Mouse (Mus musculus) MEL (cell line): ENCODE results near the gene Tlk2. TPM values are rescaled to one million over a fixed set of nuclear protein-coding genes. Genes with fewer than 3 reads are reported as not detected.

Source experiments
- DNase-seq: peaks from one replicate; pipeline ENCODE4 v3.0.0; 2011; ENCODE audit warnings: low read depth, low spot score
- H3K27ac ChIP-seq: 2 replicates; pipeline ENCODE4 v1.5.1; 2012; ENCODE audit warnings: low read depth, mild to moderate bottlenecking, control low read depth, low read length, moderate library complexity; ENCODE audit not compliant: control insufficient read depth
- H3K27me3 ChIP-seq, 2 experiments: fragments of 150-350 bp in 1 of 2; sonication (generic) in 1 of 2; 2 replicates each; pipeline ENCODE4 v1.6.1; 2012; ENCODE audit warnings: low read length in 2 of 2, mild to moderate bottlenecking in 2 of 2, improper control_type of control experiment in 1 of 2, moderate library complexity in 1 of 2; ENCODE audit not compliant: insufficient read depth in 2 of 2, control insufficient read depth in 1 of 2
- H3K36me3 ChIP-seq, 2 experiments: 2 replicates each; pipeline ENCODE4 v1.6.1; 2012 to 2014; ENCODE audit warnings: low read length in 2 of 2, improper control_type of control experiment in 1 of 2, inconsistent platforms in 1 of 2, mild to moderate bottlenecking in 1 of 2; ENCODE audit not compliant: insufficient read depth in 2 of 2, control insufficient read depth in 1 of 2
- H3K4me1 ChIP-seq, 2 experiments: fragments of 150-350 bp in 1 of 2; sonication (generic) in 1 of 2; 2 replicates each; pipeline ENCODE4 v1.6.1; 2012; ENCODE audit warnings: low read length in 2 of 2, improper control_type of control experiment in 1 of 2, mild to moderate bottlenecking in 1 of 2; ENCODE audit not compliant: insufficient read depth in 2 of 2, control insufficient read depth in 1 of 2
- H3K4me3 ChIP-seq, 2 experiments: fragments of 150-350 bp in 1 of 2; sonication (generic) in 1 of 2; 2 replicates each; pipeline ENCODE4 v1.5.1; 2012; ENCODE audit warnings: low read depth in 2 of 2, low read length in 2 of 2, mild to moderate bottlenecking in 2 of 2, moderate library complexity in 2 of 2, control low read depth in 1 of 2, improper control_type of control experiment in 1 of 2; ENCODE audit not compliant: control insufficient read depth in 1 of 2, insufficient read depth in 1 of 2
- H3K79me2 ChIP-seq: 2 replicates; pipeline ENCODE4 v1.6.1; 2012; ENCODE audit warnings: mild to moderate bottlenecking, low read length, moderate library complexity; ENCODE audit not compliant: control insufficient read depth, poor library complexity, insufficient read depth
- H3K9ac ChIP-seq: 2 replicates; pipeline ENCODE4 v1.6.1; 2012; ENCODE audit warnings: low read depth, mild to moderate bottlenecking, control low read depth, low read length, moderate library complexity; ENCODE audit not compliant: control insufficient read depth, poor library complexity, severe bottlenecking
- H3K9me3 ChIP-seq: fragments of 150-350 bp; sonication (generic); replicated peaks from 2 replicates; pipeline ENCODE4 v1.6.1; 2012; ENCODE audit warnings: mild to moderate bottlenecking, low read length, improper control_type of control experiment, moderate library complexity; ENCODE audit not compliant: insufficient read depth
- ELF1 ChIP-seq: IDR thresholded peaks from 2 replicates; pipeline ENCODE4 v1.6.1; 2014; ENCODE audit warnings: low read depth, mild to moderate bottlenecking, inconsistent platforms, low read length, improper control_type of control experiment, moderate library complexity
- EP300 ChIP-seq, 2 experiments: IDR thresholded peaks; 2 replicates each; pipeline ENCODE4 v1.6.1; 2011; ENCODE audit warnings: improper control_type of control experiment in 2 of 2, low read length in 2 of 2, low read depth in 1 of 2, mild to moderate bottlenecking in 1 of 2
- ETS1 ChIP-seq: IDR thresholded peaks from 2 replicates; pipeline ENCODE4 v1.6.1; 2012; ENCODE audit warnings: low read depth, mild to moderate bottlenecking, inconsistent platforms, low read length, improper control_type of control experiment, moderate library complexity
- HCFC1 ChIP-seq: IDR thresholded peaks from 2 replicates; pipeline ENCODE4 v1.6.1; 2012; ENCODE audit warnings: low read depth, mild to moderate bottlenecking, inconsistent platforms, low read length, improper control_type of control experiment, moderate library complexity
- JUND ChIP-seq: IDR thresholded peaks from 2 replicates; pipeline ENCODE4 v1.6.1; 2011; ENCODE audit warnings: low read depth, mild to moderate bottlenecking, improper control_type of control experiment, low read length
- KAT2A ChIP-seq: conservative IDR thresholded peaks from 2 replicates; pipeline ENCODE4 v1.6.1; 2012; ENCODE audit warnings: low read depth, low read length, improper control_type of control experiment, inconsistent platforms
- MAFK ChIP-seq: IDR thresholded peaks from 2 replicates; pipeline ENCODE4 v1.6.1; 2011; ENCODE audit warnings: low read depth, mild to moderate bottlenecking, low read length, improper control_type of control experiment, borderline replicate concordance
- MAZ ChIP-seq: IDR thresholded peaks from 2 replicates; pipeline ENCODE4 v1.6.1; 2012; ENCODE audit warnings: low read depth, mild to moderate bottlenecking, inconsistent platforms, low read length, improper control_type of control experiment
- MEF2A ChIP-seq: IDR thresholded peaks from 2 replicates; pipeline ENCODE4 v1.6.1; 2014; ENCODE audit warnings: low read depth, mild to moderate bottlenecking, inconsistent platforms, low read length, improper control_type of control experiment; ENCODE audit not compliant: poor library complexity, insufficient replicate concordance, severe bottlenecking; ENCODE audit errors: extremely low read depth
- MYB ChIP-seq: IDR thresholded peaks from 2 replicates; pipeline ENCODE4 v1.6.1; 2011; ENCODE audit warnings: mild to moderate bottlenecking, low read depth, low read length, improper control_type of control experiment
- MYC ChIP-seq: IDR thresholded peaks from 2 replicates; pipeline ENCODE4 v1.6.1; 2011; ENCODE audit warnings: low read depth, mild to moderate bottlenecking, low read length, improper control_type of control experiment, moderate library complexity
- NELFE ChIP-seq: IDR thresholded peaks from 2 replicates; pipeline ENCODE4 v1.6.1; 2011; ENCODE audit warnings: low read depth, low read length, improper control_type of control experiment
- NRF1 ChIP-seq: IDR thresholded peaks from 2 replicates; pipeline ENCODE4 v1.6.1; 2014; ENCODE audit warnings: low read depth, mild to moderate bottlenecking, inconsistent platforms, low read length, improper control_type of control experiment, moderate library complexity; ENCODE audit not compliant: poor library complexity, insufficient read depth, severe bottlenecking
- POLR2A ChIP-seq, 2 experiments: IDR thresholded peaks; 2 replicates each; pipeline ENCODE4 v1.6.1; 2011 to 2012; ENCODE audit warnings: low read length in 2 of 2, mild to moderate bottlenecking in 2 of 2, control low read depth in 1 of 2, improper control_type of control experiment in 1 of 2, low read depth in 1 of 2, moderate library complexity in 1 of 2; ENCODE audit not compliant: control insufficient read depth in 1 of 2, insufficient read depth in 1 of 2, poor library complexity in 1 of 2
- POLR2AphosphoS2 ChIP-seq: IDR thresholded peaks from 2 replicates; pipeline ENCODE4 v1.6.1; 2011; ENCODE audit warnings: low read length, improper control_type of control experiment
- POLR2AphosphoS5 ChIP-seq: IDR thresholded peaks from 2 replicates; pipeline ENCODE4 v1.6.1; 2012; ENCODE audit warnings: low read depth, borderline replicate concordance, mild to moderate bottlenecking, inconsistent platforms, low read length, moderate library complexity, mixed read lengths
- SIN3A ChIP-seq: IDR thresholded peaks from 2 replicates; pipeline ENCODE4 v1.6.1; 2012; ENCODE audit warnings: low read length, improper control_type of control experiment, inconsistent platforms
- TBP ChIP-seq: IDR thresholded peaks from 2 replicates; pipeline ENCODE4 v1.8.0; 2011; ENCODE audit warnings: low read depth, low read length, improper control_type of control experiment
- TCF12 ChIP-seq: IDR thresholded peaks from 2 replicates; pipeline ENCODE4 v1.6.1; 2014; ENCODE audit warnings: low read depth, mild to moderate bottlenecking, inconsistent platforms, low read length, improper control_type of control experiment, moderate library complexity
- UBTF ChIP-seq: IDR thresholded peaks from 2 replicates; pipeline ENCODE4 v1.6.1; 2012; ENCODE audit warnings: low read depth, mild to moderate bottlenecking, inconsistent platforms, low read length, improper control_type of control experiment, moderate library complexity, borderline replicate concordance; ENCODE audit not compliant: insufficient read depth
- ZC3H11A ChIP-seq: IDR thresholded peaks from 2 replicates; pipeline ENCODE4 v1.6.1; 2012; ENCODE audit warnings: low read depth, mild to moderate bottlenecking, inconsistent platforms, low read length, improper control_type of control experiment
- ZNF384 ChIP-seq: IDR thresholded peaks from 2 replicates; pipeline ENCODE4 v1.6.1; 2012; ENCODE audit warnings: low read depth, mild to moderate bottlenecking, inconsistent platforms, low read length, improper control_type of control experiment
- polyA plus RNA-seq, 2 experiments: library from polyadenylated mRNA; stranded (reverse) in 1 of 2; unstranded in 1 of 2; fragments of >175 nt in 1 of 2; fragments of >200 nt in 1 of 2; gene quantifications; 2 replicates each; pipeline versions ENCODE4 v1.2.1 to v1.2.4; 2012; ENCODE audit warnings: low replicate concordance in 2 of 2, low read depth in 1 of 2; ENCODE audit not compliant: insufficient read length in 2 of 2, insufficient read depth in 1 of 2, missing spikeins in 1 of 2
- total RNA-seq: library from RNA; depleted of rRNA; stranded (reverse); fragments of 300-350 nt; gene quantifications from 2 replicates; pipeline ENCODE4 v1.2.3, GENCODE M21; 2012

The Tlk2 gene
- total and polyA plus RNA-seq, 3 experiments = 46.5 to 60.9 TPM; not detected in 1

DNA sequence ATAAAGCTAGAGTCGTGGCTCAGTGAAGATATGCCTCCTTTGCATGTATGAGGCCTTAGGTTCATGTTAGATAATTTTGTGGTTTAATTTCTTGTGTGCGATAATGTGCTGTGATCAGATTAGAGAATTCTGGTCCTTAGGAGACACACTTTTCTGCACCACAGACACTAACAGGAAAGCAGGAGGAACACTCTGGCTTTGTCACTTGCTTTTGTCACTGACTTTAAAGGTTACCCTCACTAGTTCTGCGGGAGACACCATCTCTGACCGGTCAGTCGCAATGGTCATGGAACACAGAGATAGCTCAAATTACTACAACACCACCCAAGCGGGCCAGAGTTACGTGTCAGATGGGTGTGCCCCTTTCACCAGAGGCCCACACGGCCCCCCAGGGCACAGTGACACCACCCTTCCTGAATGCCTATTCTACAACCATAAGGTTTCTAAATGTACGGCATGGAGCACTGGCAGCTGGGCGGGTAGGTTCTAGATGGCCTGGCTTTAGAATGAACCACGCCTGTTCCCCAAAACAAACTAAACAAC lies 26.2 kb upstream of the Tlk2 start (continued):
- TF ChIP-seq JUND (no peak), ZNF384 (no peak), MYC (peak; percentile 65; the same call in 1 of the 2 replicates), POLR2AphosphoS5 (no peak), TBP (no peak), POLR2AphosphoS2 (peak; percentile 51; the same call in 1 of the 2 replicates), UBTF (no peak), ELF1 (no peak), ETS1 (peak; percentile 89)

DNA sequence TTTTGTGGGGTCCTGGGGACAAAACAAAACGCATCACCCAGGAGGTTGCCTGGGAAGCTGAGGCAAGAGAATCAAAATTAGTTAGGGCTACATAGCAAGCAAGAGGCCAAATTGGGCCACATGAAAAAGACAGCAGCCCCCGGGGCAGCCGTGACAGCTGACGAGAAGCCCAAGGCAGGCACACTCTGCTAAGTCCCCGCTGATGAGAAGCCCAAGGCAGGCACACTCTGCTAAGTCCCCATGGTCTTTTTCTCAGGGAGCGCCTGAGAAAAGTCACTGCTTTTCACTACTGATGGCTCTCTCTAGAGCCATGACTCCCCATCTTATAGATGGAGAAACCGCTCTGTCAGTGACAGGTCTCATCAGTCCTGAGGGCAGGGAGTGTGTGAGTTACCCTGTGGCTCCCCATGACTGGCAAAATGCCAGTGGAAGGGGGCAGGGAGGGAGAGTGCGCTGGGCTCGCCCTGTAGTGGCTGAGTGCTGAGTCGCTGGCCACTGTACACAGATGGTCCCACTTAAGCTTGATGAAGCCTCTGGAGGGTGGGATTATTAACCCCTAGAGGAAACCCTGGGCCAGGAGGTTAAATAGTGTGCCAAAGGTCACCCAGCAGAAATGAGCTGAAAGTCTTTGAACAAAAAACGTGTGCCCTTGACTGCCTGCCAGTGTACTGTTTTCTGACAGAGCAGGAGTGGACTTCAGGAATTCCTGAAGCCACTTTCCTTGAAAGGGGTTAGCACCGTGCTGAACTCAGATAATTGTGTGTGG lies 25.4 kb upstream of the Tlk2 start:
- peak; percentile 64 for DNase-seq
- Histone ChIP-seq H3K9ac (peak overlapping the region; percentile 48), H3K79me2 (no peaks in the 10 kb centered on the region; the same call in 1 of the 2 replicates), H3K36me3 (peaks cover 0 to 42% of the 10 kb centered on the region in 2 experiments; a peak in 2 of 4 replicates), H3K27me3 (no peaks in the 10 kb centered on the region), H3K4me3 (peak overlapping the region; percentile 43 to 51), H3K4me1 (peaks cover 19 to 60% of the 10 kb centered on the region in 2 experiments)
- TF ChIP-seq HCFC1 (0 out of 2 replicates have a peak, but pooled peaks have one; percentile 8), KAT2A (no peak), MEF2A (no peak), NRF1 (no peak), MYC (0 out of 2 replicates have a peak, but pooled peaks have one; percentile 14), MAFK (0 out of 2 replicates have a peak, but pooled peaks have one; percentile 10), ETS1 (peak; percentile 25; the same call in 1 of the 2 replicates), EP300 (IDR thresholded peaks at IDR 0.05; ENCODE audit: low read depth in 1 of 2, low read length in 2 of 2) (peak; percentile 5 to 31; a peak in 2 of 4 replicates), MAZ (peak; percentile 67; the same call in 1 of the 2 replicates), NELFE (no peak), ZC3H11A (no peak), MYB (no peak), TCF12 (0 out of 2 replicates have a peak, but pooled peaks have one; percentile 8), ZNF384 (peak; percentile 19; the same call in 1 of the 2 replicates), POLR2A (IDR thresholded peaks at IDR 0.05; ENCODE audit: control insufficient read depth in 1 of 2, insufficient read depth in 1 of 2, low read depth in 1 of 2, low read length in 2 of 2, poor library complexity in 1 of 2) (no peak), SIN3A (0 out of 2 replicates have a peak, but pooled peaks have one; percentile 9)
- TF ChIP-seq, all 39 proteins: peak for 9
- Histone ChIP-seq H3K9me3 (no peaks in the 10 kb centered on the region), H3K27ac (peak overlapping the region; percentile 97)
